Mouse (Mus musculus): ENCODE measurements around the gene Iqcf3. TPM values are rescaled to one million over a fixed set of nuclear protein-coding genes. Genes with fewer than 3 reads are reported as not detected.
"Not testable (repeated sequence)": the region's sequence is repeated elsewhere in the genome, so short reads cannot be mapped to it uniquely, and the experiment has no call there.

Gene Iqcf3
- total RNA-seq (2014; rRNA removed) (not detected in 2 replicates), polyA plus RNA-seq (2015; fragmentation: Nextera tagmentation; extraction: Ambion mirVana) (not detected in 2 replicates)

DNA sequence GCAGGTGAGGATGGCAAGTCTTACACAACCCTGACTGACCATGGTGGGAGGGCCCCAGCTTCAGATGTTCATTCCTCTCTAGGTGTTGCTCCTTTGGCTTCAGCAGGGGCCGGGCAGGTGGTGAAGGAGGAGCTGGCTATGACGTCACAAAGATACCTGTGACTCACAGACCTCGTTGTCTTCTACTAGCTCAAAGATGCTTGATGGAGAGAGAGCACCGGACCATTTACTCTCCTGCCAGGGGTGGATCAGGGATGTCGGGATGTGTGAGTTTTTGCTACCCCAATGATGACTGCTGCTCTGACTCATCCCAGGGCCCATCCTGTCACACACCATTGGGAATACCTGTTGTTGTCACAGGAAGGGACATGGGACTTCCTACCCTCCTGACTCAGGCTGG is at the start of gene Iqcf3:
Iqcf3 (minus strand) TSS at position 101 of the 400 bp plus-strand sequence.
- no peak for ATAC-seq (ENCODE audit: low FRiP score)
- DNase-seq (ENCODE audit: low spot score), result no peak
- H3K9me3 ChIP-seq (ENCODE audit: low read length), result no peaks in the 10 kb centered on the region
- H3K9ac ChIP-seq (replicated peaks; ENCODE audit: low read length, poor library complexity, severe bottlenecking), result no peak within 1 kb of the TSS
- H3K4me3 ChIP-seq (ENCODE audit: low read depth, low read length), result no peak within 1 kb of the TSS
- no peak within 1 kb of the TSS for H3K4me2 ChIP-seq (ENCODE audit: low read depth, low read length, poor library complexity, severe bottlenecking)
- no peaks in the 10 kb centered on the region for H3K36me3 ChIP-seq (ENCODE audit: insufficient read depth, low read length)
- no peaks in the 10 kb centered on the region for H3K27me3 ChIP-seq (ENCODE audit: insufficient read depth, low read length)
- 88% methylated on average over 5 of the region's 5 CpGs for WGBS
- no peak within 1 kb of the TSS for H3K27ac ChIP-seq (ENCODE audit: low read depth, low read length)
- H3K4me1 ChIP-seq (ENCODE audit: insufficient read depth, low read length), result no peaks in the 10 kb centered on the region
- no peak for TF ChIP-seq CTCF (IDR thresholded peaks at IDR 0.05)

DNA sequence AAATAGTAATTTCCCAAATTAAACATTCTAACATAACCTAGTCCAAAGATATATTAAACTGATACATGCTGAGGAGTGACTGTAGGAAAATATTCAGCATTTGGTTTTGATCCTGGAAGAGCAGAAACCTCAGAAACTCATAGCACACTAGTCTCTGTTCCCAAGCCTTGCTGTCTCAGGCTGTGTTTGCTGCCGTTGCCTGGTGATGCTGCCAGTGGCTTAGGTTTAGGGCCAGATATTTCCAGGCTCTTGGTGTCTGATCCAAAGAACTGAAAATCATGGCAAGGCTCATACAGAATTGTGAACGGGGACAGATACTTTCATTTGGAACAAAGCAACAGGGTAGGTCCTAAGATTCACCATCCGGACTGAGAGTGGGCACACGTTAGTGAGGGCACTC is 49.3 kb upstream of the Iqcf3 start:
- H3K4me1 ChIP-seq (ENCODE audit: insufficient read depth, low read length), result no peaks in the 10 kb centered on the region
- no peak overlapping the region for H3K27ac ChIP-seq (ENCODE audit: low read depth, low read length)
- 78% methylated on average over 4 of the region's 4 CpGs for WGBS
- DNase-seq (ENCODE audit: low spot score), result no peak
- no peaks in the 10 kb centered on the region for H3K27me3 ChIP-seq (ENCODE audit: insufficient read depth, low read length)
- H3K4me2 ChIP-seq (ENCODE audit: low read depth, low read length, poor library complexity, severe bottlenecking), result no peak overlapping the region
- no peak overlapping the region for H3K4me3 ChIP-seq (ENCODE audit: low read depth, low read length)
- no peak overlapping the region for H3K9ac ChIP-seq (replicated peaks; ENCODE audit: low read length, poor library complexity, severe bottlenecking)
- no peaks in the 10 kb centered on the region for H3K36me3 ChIP-seq (ENCODE audit: insufficient read depth, low read length)
- no peak for TF ChIP-seq CTCF (IDR thresholded peaks at IDR 0.05)
- no peak for ATAC-seq (ENCODE audit: low FRiP score)
- H3K9me3 ChIP-seq (ENCODE audit: low read length), result no peaks in the 10 kb centered on the region

DNA sequence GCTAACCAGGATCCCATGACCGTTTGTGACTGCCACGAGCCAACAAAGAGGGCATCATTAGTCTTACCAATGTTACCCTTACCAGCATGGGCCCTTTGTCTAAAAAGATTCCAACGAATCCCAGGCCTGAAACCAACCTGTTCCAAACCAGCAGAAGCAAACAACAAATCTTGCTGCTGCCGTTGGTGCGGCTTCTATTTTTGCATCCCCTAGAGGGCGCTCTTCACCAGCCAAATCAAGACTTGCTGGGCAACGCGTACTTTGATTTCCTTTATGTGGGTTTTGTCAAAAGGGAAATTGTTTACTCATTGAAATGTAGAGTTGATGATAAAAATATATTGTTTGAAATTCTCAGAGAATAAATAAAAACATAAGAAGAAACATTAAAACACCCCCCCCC is 39.1 kb upstream of the Iqcf3 start:
- Histone ChIP-seq H3K36me3 (ENCODE audit: insufficient read depth, low read length) (no peaks in the 10 kb centered on the region), H3K9ac (replicated peaks; ENCODE audit: low read length, poor library complexity, severe bottlenecking) (no peak overlapping the region), H3K4me3 (ENCODE audit: low read depth, low read length) (no peak overlapping the region), H3K4me1 (ENCODE audit: insufficient read depth, low read length) (no peaks in the 10 kb centered on the region), H3K4me2 (ENCODE audit: low read depth, low read length, poor library complexity, severe bottlenecking) (no peak overlapping the region), H3K9me3 (ENCODE audit: low read length) (no peaks in the 10 kb centered on the region), H3K27me3 (ENCODE audit: insufficient read depth, low read length) (no peaks in the 10 kb centered on the region), H3K27ac (ENCODE audit: low read depth, low read length) (no peak overlapping the region)
- TF ChIP-seq CTCF (IDR thresholded peaks at IDR 0.05), result peak; percentile 89
- peak; percentile 66 for DNase-seq (ENCODE audit: low spot score)
- ATAC-seq (ENCODE audit: low FRiP score), result no peak
- 22% methylated on average over 8 of the region's 8 CpGs for WGBS

DNA sequence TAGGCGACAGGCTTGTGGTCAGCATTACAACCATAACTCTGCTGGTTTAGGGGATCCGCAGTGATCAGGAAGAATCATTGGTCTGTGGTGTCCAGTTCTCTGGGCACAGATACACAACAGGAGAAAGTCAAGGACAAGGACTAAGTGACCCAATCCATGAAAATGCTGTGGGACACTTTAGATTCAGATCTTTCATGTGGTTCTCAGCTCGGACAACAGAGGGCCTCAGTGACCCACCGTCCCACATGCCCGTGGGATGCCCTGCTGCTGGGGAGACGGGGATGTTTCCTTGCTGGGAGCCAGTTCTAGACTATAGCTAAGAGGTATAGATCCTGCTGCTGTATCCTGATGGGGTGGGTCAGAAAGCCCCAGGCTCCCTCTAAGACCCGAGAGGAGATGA is 37.0 kb upstream of the Iqcf3 start:
- Histone ChIP-seq H3K4me1 (ENCODE audit: insufficient read depth, low read length) (no peaks in the 10 kb centered on the region), H3K9ac (replicated peaks; ENCODE audit: low read length, poor library complexity, severe bottlenecking) (no peak overlapping the region), H3K27me3 (ENCODE audit: insufficient read depth, low read length) (no peaks in the 10 kb centered on the region), H3K4me2 (ENCODE audit: low read depth, low read length, poor library complexity, severe bottlenecking) (no peak overlapping the region), H3K4me3 (ENCODE audit: low read depth, low read length) (no peak overlapping the region), H3K27ac (ENCODE audit: low read depth, low read length) (no peak overlapping the region), H3K9me3 (ENCODE audit: low read length) (no peaks in the 10 kb centered on the region), H3K36me3 (ENCODE audit: insufficient read depth, low read length) (no peaks in the 10 kb centered on the region)
- WGBS, result 49% methylated on average over 7 of the region's 7 CpGs
- TF ChIP-seq CTCF (IDR thresholded peaks at IDR 0.05), result peak; percentile 9; the same call in 1 of the 2 replicates
- no peak for ATAC-seq (ENCODE audit: low FRiP score)
- no peak for DNase-seq (ENCODE audit: low spot score)

DNA sequence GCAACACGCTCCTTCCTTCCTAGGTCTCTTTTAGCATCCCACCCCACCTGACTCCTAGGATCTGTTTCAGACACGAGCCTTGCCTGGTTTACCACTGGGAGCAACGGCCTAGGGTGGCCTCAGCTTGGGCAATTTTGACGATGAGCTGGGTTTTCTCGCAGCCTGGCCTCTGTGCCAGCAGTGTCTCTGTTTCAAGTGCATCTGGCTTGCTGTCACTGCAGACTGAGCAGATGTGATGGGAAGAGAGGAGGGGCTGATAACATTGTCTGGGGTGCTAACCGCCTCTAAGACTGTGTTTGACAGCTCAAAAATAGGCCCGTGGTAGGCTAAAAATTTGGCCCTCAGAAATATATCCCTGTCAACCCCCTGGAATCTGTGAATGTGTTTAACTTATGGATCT is 34.4 kb upstream of the Iqcf3 start:
- no peaks in the 10 kb centered on the region for H3K4me1 ChIP-seq (ENCODE audit: insufficient read depth, low read length)
- H3K36me3 ChIP-seq (ENCODE audit: insufficient read depth, low read length), result no peaks in the 10 kb centered on the region
- 66% methylated on average over 7 of the region's 7 CpGs for WGBS
- ATAC-seq (ENCODE audit: low FRiP score), result no peak
- DNase-seq (ENCODE audit: low spot score), result no peak
- H3K9ac ChIP-seq (replicated peaks; ENCODE audit: low read length, poor library complexity, severe bottlenecking), result no peak overlapping the region
- H3K4me2 ChIP-seq (ENCODE audit: low read depth, low read length, poor library complexity, severe bottlenecking), result no peak overlapping the region
- H3K4me3 ChIP-seq (ENCODE audit: low read depth, low read length), result no peak overlapping the region
- H3K9me3 ChIP-seq (ENCODE audit: low read length), result no peaks in the 10 kb centered on the region
- TF ChIP-seq CTCF (IDR thresholded peaks at IDR 0.05), result no peak
- H3K27me3 ChIP-seq (ENCODE audit: insufficient read depth, low read length), result no peaks in the 10 kb centered on the region
- H3K27ac ChIP-seq (ENCODE audit: low read depth, low read length), result no peak overlapping the region

DNA sequence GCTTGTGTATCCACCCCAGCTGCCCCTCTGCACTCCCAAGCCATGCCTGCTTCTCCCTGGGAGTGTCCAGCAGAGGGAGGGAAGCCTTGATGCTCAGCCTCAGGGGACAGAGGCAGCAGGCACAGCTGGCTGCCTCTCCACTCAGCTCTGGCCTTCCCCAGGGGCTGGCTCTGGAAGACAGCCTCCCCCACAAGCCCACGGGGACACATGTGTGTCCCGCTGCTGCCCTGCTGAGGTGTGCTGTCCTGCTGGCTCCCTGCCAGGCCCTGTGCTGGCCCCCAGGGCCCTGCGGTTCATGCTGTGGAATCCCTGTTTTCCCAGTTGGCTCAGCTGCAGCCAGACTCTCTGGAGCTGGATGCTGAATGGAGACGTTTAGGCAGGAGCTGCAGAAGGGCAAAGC is 34.0 kb upstream of the Iqcf3 start:
- WGBS, result 15% methylated on average over 4 of the region's 4 CpGs
- not testable (repeated sequence) for H3K9me3 ChIP-seq (ENCODE audit: low read length); DNase-seq (ENCODE audit: low spot score); ATAC-seq (ENCODE audit: low FRiP score); H3K4me1 ChIP-seq (ENCODE audit: insufficient read depth, low read length); H3K4me3 ChIP-seq (ENCODE audit: low read depth, low read length); H3K36me3 ChIP-seq (ENCODE audit: insufficient read depth, low read length); H3K9ac ChIP-seq (replicated peaks; ENCODE audit: low read length, poor library complexity, severe bottlenecking); H3K4me2 ChIP-seq (ENCODE audit: low read depth, low read length, poor library complexity, severe bottlenecking); H3K27me3 ChIP-seq (ENCODE audit: insufficient read depth, low read length); H3K27ac ChIP-seq (ENCODE audit: low read depth, low read length)
